Mouse (Mus musculus): ENCODE results near the gene Hoxa9. TPM values are rescaled to one million over a fixed set of nuclear protein-coding genes. Genes with fewer than 3 reads are reported as not detected.
A peak's percentile ranks its signal among the peaks of the same experiment; 100 is the strongest.

Gene Hoxa9
- polyA plus RNA-seq, 1 experiment from 2014 or later = 151 TPM

DNA sequence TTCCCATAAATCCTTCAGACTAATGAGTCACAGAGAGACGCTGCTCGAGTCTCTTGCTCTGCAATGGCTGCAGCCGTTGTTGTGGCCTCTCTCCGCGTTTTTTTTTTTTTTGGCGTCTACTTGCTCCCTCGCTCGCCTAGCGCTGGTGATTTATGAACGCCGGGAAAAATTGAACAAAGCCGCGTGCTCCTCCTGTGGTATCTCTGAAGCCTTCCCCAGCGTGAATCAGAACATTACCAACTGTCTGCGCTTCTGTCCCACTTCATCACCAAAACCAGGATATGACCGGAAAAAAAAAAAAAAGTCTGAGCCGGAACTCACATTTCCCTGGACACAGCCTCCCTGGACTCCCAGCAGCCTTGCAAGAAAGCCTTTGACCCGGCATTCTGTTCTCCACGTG, 45.7 kb downstream of the Hoxa9 start:
- Histone ChIP-seq H3K27ac (ENCODE audit: low read depth, low read length) (no peak overlapping the region), H3K4me3 (ENCODE audit: low read depth, low read length) (no peak overlapping the region)
- 2% methylated on average over 19 of the region's 19 CpGs for WGBS

GRCm38 (mm10) chr6:52184668-52185067, 46.2 kb downstream of the Hoxa9 start:
- no peak for ATAC-seq (ENCODE audit: low read depth)
- Histone ChIP-seq H3K4me3 (ENCODE audit: low read depth, low read length) (no peak overlapping the region), H3K36me3 (ENCODE audit: control insufficient read depth, insufficient read depth, low read length) (peaks cover 16% of the 10 kb centered on the region; the same call in 1 of the 2 replicates), H3K9ac (replicated peaks; ENCODE audit: low read depth, low read length) (0 out of 2 replicates have a peak overlapping the region, but pooled peaks have one; percentile 11), H3K27ac (ENCODE audit: low read depth, low read length) (0 out of 2 replicates have a peak overlapping the region, but pooled peaks have one; percentile 22), H3K4me1 (ENCODE audit: control insufficient read depth, insufficient read depth, low read length) (peaks cover 63% of the 10 kb centered on the region), H3K9me3 (ENCODE audit: control insufficient read depth, low read length) (no peaks in the 10 kb centered on the region), H3K27me3 (ENCODE audit: control insufficient read depth, insufficient read depth, low read length) (no peaks in the 10 kb centered on the region), H3K4me2 (ENCODE audit: low read depth, low read length) (peak overlapping the region; percentile 27; the same call in 1 of the 2 replicates)
- 9% methylated on average over 6 of the region's 6 CpGs for WGBS

More for the DNA sequence above, 45.7 kb downstream of the Hoxa9 start:
- no peak overlapping the region; the same call in 1 of the 2 replicates for H3K9ac ChIP-seq (replicated peaks; ENCODE audit: low read depth, low read length)
- H3K4me2 ChIP-seq (ENCODE audit: low read depth, low read length) = peak overlapping the region; percentile 27; the same call in 1 of the 2 replicates
- no peaks in the 10 kb centered on the region for H3K27me3 ChIP-seq (ENCODE audit: control insufficient read depth, insufficient read depth, low read length)
- H3K9me3 ChIP-seq (ENCODE audit: control insufficient read depth, low read length) = no peaks in the 10 kb centered on the region
- no peak for ATAC-seq (ENCODE audit: low read depth)
- H3K36me3 ChIP-seq (ENCODE audit: control insufficient read depth, insufficient read depth, low read length) = peaks cover 20% of the 10 kb centered on the region; the same call in 1 of the 2 replicates
- peaks cover 63% of the 10 kb centered on the region for H3K4me1 ChIP-seq (ENCODE audit: control insufficient read depth, insufficient read depth, low read length)

GRCm38 (mm10) chr6:52183311-52184080, 47.4 kb downstream of the Hoxa9 start:
- no peak for ATAC-seq (ENCODE audit: low read depth)
- Histone ChIP-seq H3K4me3 (ENCODE audit: low read depth, low read length) (no peak overlapping the region), H3K27me3 (ENCODE audit: control insufficient read depth, insufficient read depth, low read length) (no peaks in the 10 kb centered on the region), H3K4me1 (ENCODE audit: control insufficient read depth, insufficient read depth, low read length) (peaks cover 64% of the 10 kb centered on the region), H3K9me3 (ENCODE audit: control insufficient read depth, low read length) (no peaks in the 10 kb centered on the region), H3K36me3 (ENCODE audit: control insufficient read depth, insufficient read depth, low read length) (peaks cover 8% of the 10 kb centered on the region; the same call in 1 of the 2 replicates), H3K27ac (ENCODE audit: low read depth, low read length) (peak overlapping the region; percentile 44), H3K9ac (replicated peaks; ENCODE audit: low read depth, low read length) (no peak overlapping the region), H3K4me2 (ENCODE audit: low read depth, low read length) (no peak overlapping the region)
- 15% methylated on average over 10 of the region's 10 CpGs for WGBS

DNA sequence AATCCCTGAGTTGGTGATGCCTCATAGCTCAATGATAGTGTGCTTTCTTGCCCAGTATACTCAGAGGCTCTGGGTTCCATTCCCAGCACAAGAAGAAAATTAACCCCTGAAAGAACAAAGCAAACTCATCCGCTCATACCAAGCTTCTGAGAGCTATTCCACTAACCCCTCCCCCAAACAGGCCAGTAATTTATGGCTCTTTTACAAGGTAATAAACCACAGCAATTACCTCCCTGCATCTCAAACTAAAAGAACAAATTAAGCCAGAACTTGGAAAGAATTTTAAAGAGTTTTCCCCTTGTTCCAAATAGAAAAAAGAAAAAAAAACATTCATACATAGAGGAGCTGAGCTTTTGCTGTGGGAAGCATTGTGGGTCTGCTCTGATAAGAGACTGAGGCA, 48.1 kb downstream of the Hoxa9 start:
- H3K4me3 ChIP-seq (ENCODE audit: low read depth, low read length) = no peak overlapping the region
- H3K9ac ChIP-seq (replicated peaks; ENCODE audit: low read depth, low read length) = no peak overlapping the region
- no peaks in the 10 kb centered on the region for H3K9me3 ChIP-seq (ENCODE audit: control insufficient read depth, low read length)
- no peaks in the 10 kb centered on the region for H3K27me3 ChIP-seq (ENCODE audit: control insufficient read depth, insufficient read depth, low read length)
- no peak for ATAC-seq (ENCODE audit: low read depth)
- no peak overlapping the region for H3K4me2 ChIP-seq (ENCODE audit: low read depth, low read length)
- peaks cover 64% of the 10 kb centered on the region for H3K4me1 ChIP-seq (ENCODE audit: control insufficient read depth, insufficient read depth, low read length)
- WGBS = 19% methylated on average over 1 of the region's 1 CpGs
- H3K27ac ChIP-seq (ENCODE audit: low read depth, low read length) = peak overlapping the region; percentile 44; the same call in 1 of the 2 replicates
- peaks cover 8% of the 10 kb centered on the region; the same call in 1 of the 2 replicates for H3K36me3 ChIP-seq (ENCODE audit: control insufficient read depth, insufficient read depth, low read length)

- Histone ChIP-seq H3K36me3 (ENCODE audit: control insufficient read depth, insufficient read depth, low read length) (peaks cover 8% of the 10 kb centered on the region; the same call in 1 of the 2 replicates), H3K4me2 (ENCODE audit: low read depth, low read length) (no peak overlapping the region), H3K4me1 (ENCODE audit: control insufficient read depth, insufficient read depth, low read length) (peaks cover 68% of the 10 kb centered on the region), H3K9me3 (ENCODE audit: control insufficient read depth, low read length) (no peaks in the 10 kb centered on the region), H3K27me3 (ENCODE audit: control insufficient read depth, insufficient read depth, low read length) (no peaks in the 10 kb centered on the region), H3K4me3 (ENCODE audit: low read depth, low read length) (no peak overlapping the region), H3K27ac (ENCODE audit: low read depth, low read length) (no peak overlapping the region), H3K9ac (replicated peaks; ENCODE audit: low read depth, low read length) (no peak overlapping the region)
- 36% methylated on average over 2 of the region's 2 CpGs for WGBS
- no peak for ATAC-seq (ENCODE audit: low read depth)
Observed at GRCm38 (mm10) chr6:52182030-52182429, 48.9 kb downstream of the Hoxa9 start.

DNA sequence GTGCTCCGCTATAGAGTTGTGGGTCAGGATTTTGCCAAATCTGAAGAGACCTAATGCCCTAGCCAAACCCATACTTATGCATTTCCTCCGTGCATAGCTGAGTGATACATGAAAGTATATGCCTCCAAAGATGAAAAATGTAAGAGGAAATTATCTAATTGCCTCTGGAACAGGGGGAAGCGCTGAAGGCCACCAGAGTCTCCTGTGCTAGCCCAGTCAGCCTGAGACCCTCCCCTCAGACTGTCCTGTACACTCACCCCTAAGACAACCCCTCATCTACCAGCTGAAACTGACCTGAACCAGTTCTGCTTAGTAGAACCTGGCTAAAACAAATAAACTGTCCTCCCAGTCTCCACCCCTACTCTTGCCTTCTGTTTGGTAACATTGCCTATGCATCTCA, 50.2 kb downstream of the Hoxa9 start:
- Histone ChIP-seq H3K9me3 (ENCODE audit: control insufficient read depth, low read length) (no peaks in the 10 kb centered on the region), H3K4me1 (ENCODE audit: control insufficient read depth, insufficient read depth, low read length) (peaks cover 75% of the 10 kb centered on the region), H3K4me2 (ENCODE audit: low read depth, low read length) (peak overlapping the region; percentile 90), H3K36me3 (ENCODE audit: control insufficient read depth, insufficient read depth, low read length) (peaks cover 8% of the 10 kb centered on the region; the same call in 1 of the 2 replicates), H3K27ac (ENCODE audit: low read depth, low read length) (peak overlapping the region; percentile 87), H3K4me3 (ENCODE audit: low read depth, low read length) (peak overlapping the region; percentile 38; the same call in 1 of the 2 replicates), H3K9ac (replicated peaks; ENCODE audit: low read depth, low read length) (peak overlapping the region; percentile 76; the same call in 1 of the 2 replicates), H3K27me3 (ENCODE audit: control insufficient read depth, insufficient read depth, low read length) (no peaks in the 10 kb centered on the region)
- no peak for ATAC-seq (ENCODE audit: low read depth)
- 18% methylated on average over 3 of the region's 3 CpGs for WGBS

- H3K4me3 ChIP-seq (ENCODE audit: low read depth, low read length) = peak overlapping the region; percentile 38
- no peaks in the 10 kb centered on the region for H3K9me3 ChIP-seq (ENCODE audit: control insufficient read depth, low read length)
- H3K36me3 ChIP-seq (ENCODE audit: control insufficient read depth, insufficient read depth, low read length) = peaks cover 8% of the 10 kb centered on the region; the same call in 1 of the 2 replicates
- H3K27ac ChIP-seq (ENCODE audit: low read depth, low read length) = peak overlapping the region; percentile 87
- WGBS = 8% methylated on average over 11 of the region's 11 CpGs
- peak overlapping the region; percentile 90 for H3K4me2 ChIP-seq (ENCODE audit: low read depth, low read length)
- peaks cover 75% of the 10 kb centered on the region for H3K4me1 ChIP-seq (ENCODE audit: control insufficient read depth, insufficient read depth, low read length)
- peak overlapping the region; percentile 76 for H3K9ac ChIP-seq (replicated peaks; ENCODE audit: low read depth, low read length)
- H3K27me3 ChIP-seq (ENCODE audit: control insufficient read depth, insufficient read depth, low read length) = no peaks in the 10 kb centered on the region
- ATAC-seq (ENCODE audit: low read depth) = no peak
Observed at GRCm38 (mm10) chr6:52180213-52180710, 50.6 kb downstream of the Hoxa9 start.

GRCm38 (mm10) chr6:52179690-52180089, 51.2 kb downstream of the Hoxa9 start:
- ATAC-seq (ENCODE audit: low read depth) = no peak
- H3K4me2 ChIP-seq (ENCODE audit: low read depth, low read length) = peak overlapping the region; percentile 90
- WGBS = 3% methylated on average over 10 of the region's 10 CpGs
- peak overlapping the region; percentile 87 for H3K27ac ChIP-seq (ENCODE audit: low read depth, low read length)
- no peaks in the 10 kb centered on the region for H3K27me3 ChIP-seq (ENCODE audit: control insufficient read depth, insufficient read depth, low read length)
- peaks cover 74% of the 10 kb centered on the region for H3K4me1 ChIP-seq (ENCODE audit: control insufficient read depth, insufficient read depth, low read length)
- peaks cover 8% of the 10 kb centered on the region; the same call in 1 of the 2 replicates for H3K36me3 ChIP-seq (ENCODE audit: control insufficient read depth, insufficient read depth, low read length)
- H3K4me3 ChIP-seq (ENCODE audit: low read depth, low read length) = peak overlapping the region; percentile 38
- H3K9ac ChIP-seq (replicated peaks; ENCODE audit: low read depth, low read length) = peak overlapping the region; percentile 76
- no peaks in the 10 kb centered on the region for H3K9me3 ChIP-seq (ENCODE audit: control insufficient read depth, low read length)
